Mouse (Mus musculus): ENCODE measurements around the gene Fbxo48. TPM values are rescaled to one million over a fixed set of nuclear protein-coding genes. Genes with fewer than 3 reads are reported as not detected.
A peak's percentile ranks its signal among the peaks of the same experiment; 100 is the strongest.

The Fbxo48 gene
- under 1 TPM in 1 of 2 experiments, not detected in 1; 0.23 TPM for total RNA-seq (2021)
- long read RNA-seq, experiment 1 = 0 reads
- long read RNA-seq, experiment 2 = 0 reads

GRCm38 (mm10) chr11:16950976-16951760 is at the start of gene Fbxo48:
Gene Fbxo48 (plus strand): TSS chr11:16951375.
- intact Hi-C loops (cut with DNase I) = loop anchor here (2.0 kb wide), 1 partner anchor 426 kb away; no protein-coding TSS in a partner anchor
- DNase-seq = peak; percentile 93 to 94

GRCm38 (mm10) chr11:16904302-16905011 is 46.7 kb upstream of the Fbxo48 start:
- DNase-seq = no peak
- intact Hi-C loops (cut with DNase I) = no loop called here

- intact Hi-C loops (cut with DNase I) = no loop called here
- no peak for DNase-seq
Observed at GRCm38 (mm10) chr11:16905012-16905332, 46.2 kb upstream of the Fbxo48 start.

GRCm38 (mm10) chr11:16906530-16906929 is 44.6 kb upstream of the Fbxo48 start:
- no peak for DNase-seq
- intact Hi-C loops (cut with DNase I) = no loop called here

- intact Hi-C loops (cut with DNase I) = no loop called here
- DNase-seq = no peak
Observed at GRCm38 (mm10) chr11:16907517-16908129, 43.6 kb upstream of the Fbxo48 start.

- DNase-seq = no peak
- intact Hi-C loops (cut with DNase I) = no loop called here
Observed at GRCm38 (mm10) chr11:16914756-16915155, 36.4 kb upstream of the Fbxo48 start.

- intact Hi-C loops (cut with DNase I) = no loop called here
- DNase-seq = no peak
Observed at GRCm38 (mm10) chr11:16915850-16916249, 35.3 kb upstream of the Fbxo48 start.

- no peak for DNase-seq
- intact Hi-C loops (cut with DNase I) = no loop called here
Observed at GRCm38 (mm10) chr11:16917512-16917911, 33.7 kb upstream of the Fbxo48 start.

GRCm38 (mm10) chr11:16932159-16932558 is 19.0 kb upstream of the Fbxo48 start:
- intact Hi-C loops (cut with DNase I) = no loop called here
- no peak for DNase-seq

- peak in 1 of 2 experiments; percentile 20 for DNase-seq
- intact Hi-C loops (cut with DNase I) = loop anchor here (5.0 kb wide), 1 partner anchor 183 kb away; the partner anchor contains the start of gene Egfr
Observed at GRCm38 (mm10) chr11:16935577-16936236, 15.5 kb upstream of the Fbxo48 start.

GRCm38 (mm10) chr11:16941103-16941793 is 9.9 kb upstream of the Fbxo48 start:
- no peak for DNase-seq
- intact Hi-C loops (cut with DNase I) = no loop called here

- intact Hi-C loops (cut with DNase I) = no loop called here
- no peak for DNase-seq
Observed at GRCm38 (mm10) chr11:16941973-16942452, 9.2 kb upstream of the Fbxo48 start.

GRCm38 (mm10) chr11:16943016-16943415 is 8.2 kb upstream of the Fbxo48 start:
- intact Hi-C loops (cut with DNase I) = no loop called here
- DNase-seq = no peak

GRCm38 (mm10) chr11:16948756-16949155 is 2.4 kb upstream of the Fbxo48 start:
- DNase-seq = peak in 1 of 2 experiments; percentile 12
- intact Hi-C loops (cut with DNase I) = no loop called here

GRCm38 (mm10) chr11:16950226-16950975 is 774 bp upstream of the Fbxo48 start:
- no peak for DNase-seq
- intact Hi-C loops (cut with DNase I) = loop anchor here (2.0 kb wide), 1 partner anchor 426 kb away; no protein-coding TSS in a partner anchor

GRCm38 (mm10) chr11:16951761-16952010 is 511 bp downstream of the Fbxo48 start:
- no peak for DNase-seq
- intact Hi-C loops (cut with DNase I) = loop anchor here (2.0 kb wide), 1 partner anchor 427 kb away; no protein-coding TSS in a partner anchor

- intact Hi-C loops (cut with DNase I) = no loop called here
- DNase-seq = no peak
Observed at GRCm38 (mm10) chr11:16956115-16956862, 5.1 kb downstream of the Fbxo48 start.

- DNase-seq = no peak
- intact Hi-C loops (cut with DNase I) = no loop called here
Observed at GRCm38 (mm10) chr11:16957030-16957429, 5.9 kb downstream of the Fbxo48 start.

GRCm38 (mm10) chr11:16958520-16958919 is 7.3 kb downstream of the Fbxo48 start:
- intact Hi-C loops (cut with DNase I) = no loop called here

More at GRCm38 (mm10) chr11:16958520-16958919, 7.3 kb downstream of the Fbxo48 start:
- DNase-seq = no peak
